ENCODE assay signal across 8 mouse cellular contexts in genomic region chr3:100359036-100359435, GRCm38 (mm10).
A peak's percentile ranks its signal among the peaks of the same experiment; 100 is the strongest.
DNase-seq lines count a peak whose midpoint lies in the region; ATAC-seq lines count a peak whose summit lies in the region.

No protein-coding gene starts in this region.

- DNase-seq in adrenal gland, adult (ENCODE audit: inconsistent age in 2 of 2, low spot score in 1 of 2): peak; percentile 19 to 77
- DNase-seq in adrenal gland, postnatal 4 days (ENCODE audit: low spot score in 2 of 2): no peak
- DNase-seq in cerebellum, postnatal 25 days: peak; percentile 25 to 32
- peak; percentile 44 for DNase-seq in kidney, adult 11 months
- peak; percentile 23 to 36 for DNase-seq in left cerebral cortex, postnatal 36 days (ENCODE audit: low spot score in 2 of 2)
- DNase-seq in mesoderm, embryonic 11.5 days (ENCODE audit: low read depth, low spot score): peak; percentile 66
- peak; percentile 19 for DNase-seq in right cerebral cortex, postnatal 4 days

- peak; percentile 94 for ATAC-seq in granulocyte monocyte progenitor cell, adult 5-6 weeks (replicated peaks; ENCODE audit: poor library complexity, severe bottlenecking)

- intact Hi-C loops in left cerebral cortex, postnatal 36 days (cut with DNase I): loop anchor here (5.0 kb wide), 2 partner anchors 58 to 193 kb away; no protein-coding TSS in a partner anchor

Comparison
In these comparisons a context has a peak if more than half of its experiments do, and no peak if none do; other contexts are left out.
1. DNase-seq: peak in adrenal gland, adult (2 of 2), cerebellum, postnatal 25 days (2 of 2), kidney, adult 11 months (single experiment), left cerebral cortex, postnatal 36 days (2 of 2), mesoderm, embryonic 11.5 days (single experiment) and right cerebral cortex, postnatal 4 days (single experiment); none in adrenal gland, postnatal 4 days (0 of 2).